Mouse (Mus musculus) MEL (cell line): ENCODE results near the gene Mis18a. TPM values are rescaled to one million over a fixed set of nuclear protein-coding genes. Genes with fewer than 3 reads are reported as not detected.

Experiments used
- DNase-seq: peaks from one replicate; pipeline ENCODE4 v3.0.0; 2011; ENCODE audit warnings: low read depth, low spot score
- H3K27ac ChIP-seq: 2 replicates; pipeline ENCODE4 v1.5.1; 2012; ENCODE audit warnings: low read depth, mild to moderate bottlenecking, control low read depth, low read length, moderate library complexity; ENCODE audit not compliant: control insufficient read depth
- H3K27me3 ChIP-seq, 2 experiments: fragments of 150-350 bp in 1 of 2; sonication (generic) in 1 of 2; 2 replicates each; pipeline ENCODE4 v1.6.1; 2012; ENCODE audit warnings: low read length in 2 of 2, mild to moderate bottlenecking in 2 of 2, improper control_type of control experiment in 1 of 2, moderate library complexity in 1 of 2; ENCODE audit not compliant: insufficient read depth in 2 of 2, control insufficient read depth in 1 of 2
- H3K36me3 ChIP-seq, 2 experiments: 2 replicates each; pipeline ENCODE4 v1.6.1; 2012 to 2014; ENCODE audit warnings: low read length in 2 of 2, improper control_type of control experiment in 1 of 2, inconsistent platforms in 1 of 2, mild to moderate bottlenecking in 1 of 2; ENCODE audit not compliant: insufficient read depth in 2 of 2, control insufficient read depth in 1 of 2
- H3K4me1 ChIP-seq, 2 experiments: fragments of 150-350 bp in 1 of 2; sonication (generic) in 1 of 2; 2 replicates each; pipeline ENCODE4 v1.6.1; 2012; ENCODE audit warnings: low read length in 2 of 2, improper control_type of control experiment in 1 of 2, mild to moderate bottlenecking in 1 of 2; ENCODE audit not compliant: insufficient read depth in 2 of 2, control insufficient read depth in 1 of 2
- H3K4me3 ChIP-seq, 2 experiments: fragments of 150-350 bp in 1 of 2; sonication (generic) in 1 of 2; 2 replicates each; pipeline ENCODE4 v1.5.1; 2012; ENCODE audit warnings: low read depth in 2 of 2, low read length in 2 of 2, mild to moderate bottlenecking in 2 of 2, moderate library complexity in 2 of 2, control low read depth in 1 of 2, improper control_type of control experiment in 1 of 2; ENCODE audit not compliant: control insufficient read depth in 1 of 2, insufficient read depth in 1 of 2
- H3K79me2 ChIP-seq: 2 replicates; pipeline ENCODE4 v1.6.1; 2012; ENCODE audit warnings: mild to moderate bottlenecking, low read length, moderate library complexity; ENCODE audit not compliant: control insufficient read depth, poor library complexity, insufficient read depth
- H3K9ac ChIP-seq: 2 replicates; pipeline ENCODE4 v1.6.1; 2012; ENCODE audit warnings: low read depth, mild to moderate bottlenecking, control low read depth, low read length, moderate library complexity; ENCODE audit not compliant: control insufficient read depth, poor library complexity, severe bottlenecking
- H3K9me3 ChIP-seq: fragments of 150-350 bp; sonication (generic); replicated peaks from 2 replicates; pipeline ENCODE4 v1.6.1; 2012; ENCODE audit warnings: mild to moderate bottlenecking, low read length, improper control_type of control experiment, moderate library complexity; ENCODE audit not compliant: insufficient read depth
- BHLHE40 ChIP-seq: IDR thresholded peaks from 2 replicates; pipeline ENCODE4 v1.6.1; 2012; ENCODE audit warnings: low read depth, mild to moderate bottlenecking, inconsistent platforms, low read length, improper control_type of control experiment, borderline replicate concordance
- CHD2 ChIP-seq: IDR thresholded peaks from 2 replicates; pipeline ENCODE4 v1.6.1; 2011; ENCODE audit warnings: low read length, improper control_type of control experiment
- E2F4 ChIP-seq: IDR thresholded peaks from 2 replicates; pipeline ENCODE4 v1.6.1; 2011; ENCODE audit warnings: low read depth, low read length, improper control_type of control experiment, borderline replicate concordance
- EP300 ChIP-seq, 2 experiments: IDR thresholded peaks; 2 replicates each; pipeline ENCODE4 v1.6.1; 2011; ENCODE audit warnings: improper control_type of control experiment in 2 of 2, low read length in 2 of 2, low read depth in 1 of 2, mild to moderate bottlenecking in 1 of 2
- JUND ChIP-seq: IDR thresholded peaks from 2 replicates; pipeline ENCODE4 v1.6.1; 2011; ENCODE audit warnings: low read depth, mild to moderate bottlenecking, improper control_type of control experiment, low read length
- KAT2A ChIP-seq: conservative IDR thresholded peaks from 2 replicates; pipeline ENCODE4 v1.6.1; 2012; ENCODE audit warnings: low read depth, low read length, improper control_type of control experiment, inconsistent platforms
- MAFK ChIP-seq: IDR thresholded peaks from 2 replicates; pipeline ENCODE4 v1.6.1; 2011; ENCODE audit warnings: low read depth, mild to moderate bottlenecking, low read length, improper control_type of control experiment, borderline replicate concordance
- MEF2A ChIP-seq: IDR thresholded peaks from 2 replicates; pipeline ENCODE4 v1.6.1; 2014; ENCODE audit warnings: low read depth, mild to moderate bottlenecking, inconsistent platforms, low read length, improper control_type of control experiment; ENCODE audit not compliant: poor library complexity, insufficient replicate concordance, severe bottlenecking; ENCODE audit errors: extremely low read depth
- MYB ChIP-seq: IDR thresholded peaks from 2 replicates; pipeline ENCODE4 v1.6.1; 2011; ENCODE audit warnings: mild to moderate bottlenecking, low read depth, low read length, improper control_type of control experiment
- RAD21 ChIP-seq: IDR thresholded peaks from 2 replicates; pipeline ENCODE4 v1.6.1; 2011; ENCODE audit warnings: mild to moderate bottlenecking, low read depth, low read length, improper control_type of control experiment
- RCOR1 ChIP-seq: IDR thresholded peaks from 2 replicates; pipeline ENCODE4 v1.6.1; 2012; ENCODE audit warnings: low read depth, mild to moderate bottlenecking, inconsistent platforms, low read length, improper control_type of control experiment
- SIN3A ChIP-seq: IDR thresholded peaks from 2 replicates; pipeline ENCODE4 v1.6.1; 2012; ENCODE audit warnings: low read length, improper control_type of control experiment, inconsistent platforms
- ZC3H11A ChIP-seq: IDR thresholded peaks from 2 replicates; pipeline ENCODE4 v1.6.1; 2012; ENCODE audit warnings: low read depth, mild to moderate bottlenecking, inconsistent platforms, low read length, improper control_type of control experiment
- ZNF384 ChIP-seq: IDR thresholded peaks from 2 replicates; pipeline ENCODE4 v1.6.1; 2012; ENCODE audit warnings: low read depth, mild to moderate bottlenecking, inconsistent platforms, low read length, improper control_type of control experiment
- polyA plus RNA-seq, 2 experiments: library from polyadenylated mRNA; stranded (reverse) in 1 of 2; unstranded in 1 of 2; fragments of >175 nt in 1 of 2; fragments of >200 nt in 1 of 2; gene quantifications; 2 replicates each; pipeline versions ENCODE4 v1.2.1 to v1.2.4; 2012; ENCODE audit warnings: low replicate concordance in 2 of 2, low read depth in 1 of 2; ENCODE audit not compliant: insufficient read length in 2 of 2, insufficient read depth in 1 of 2, missing spikeins in 1 of 2
- total RNA-seq: library from RNA; depleted of rRNA; stranded (reverse); fragments of 300-350 nt; gene quantifications from 2 replicates; pipeline ENCODE4 v1.2.3, GENCODE M21; 2012

Gene Mis18a
- total and polyA plus RNA-seq, 3 experiments, result 43.8 to 48.3 TPM; not detected in 1

- no peaks in the 10 kb centered on the region for H3K79me2 ChIP-seq
- no peaks in the 10 kb centered on the region for H3K36me3 ChIP-seq
- no peak for TF ChIP-seq ZNF384
- TF ChIP-seq KAT2A, result no peak
- peaks cover 0 to 3% of the 10 kb centered on the region in 2 experiments; a peak in 1 of 4 replicates for H3K4me1 ChIP-seq
- no peak for DNase-seq
- no peak overlapping the region for H3K27ac ChIP-seq
- no peak overlapping the region for H3K4me3 ChIP-seq
- no peaks in the 10 kb centered on the region for H3K27me3 ChIP-seq
- H3K9ac ChIP-seq, result no peak overlapping the region
- no peaks in the 10 kb centered on the region for H3K9me3 ChIP-seq
Observed at GRCm38 (mm10) chr16:90709711-90710289, 17.4 kb downstream of the Mis18a start.

- Histone ChIP-seq H3K27me3 (no peaks in the 10 kb centered on the region), H3K36me3 (no peaks in the 10 kb centered on the region), H3K79me2 (no peaks in the 10 kb centered on the region), H3K4me1 (no peaks in the 10 kb centered on the region), H3K9ac (no peak overlapping the region), H3K9me3 (no peaks in the 10 kb centered on the region), H3K27ac (no peak overlapping the region), H3K4me3 (no peak overlapping the region)
- no peak for DNase-seq
- TF ChIP-seq SIN3A, result no peak
- TF ChIP-seq RCOR1, result no peak
- no peak for TF ChIP-seq CHD2
- TF ChIP-seq ZC3H11A, result no peak
- TF ChIP-seq MAFK, result no peak
- no peak for TF ChIP-seq MYB
- no peak for TF ChIP-seq JUND
- TF ChIP-seq E2F4, result no peak
- TF ChIP-seq RAD21, result no peak
Observed at GRCm38 (mm10) chr16:90706279-90706678, 20.9 kb downstream of the Mis18a start.

GRCm38 (mm10) chr16:90704161-90704825, 22.9 kb downstream of the Mis18a start:
- Histone ChIP-seq H3K4me3 (no peak overlapping the region), H3K79me2 (no peaks in the 10 kb centered on the region), H3K36me3 (no peaks in the 10 kb centered on the region), H3K27ac (no peak overlapping the region), H3K9me3 (no peaks in the 10 kb centered on the region), H3K9ac (no peak overlapping the region), H3K4me1 (no peaks in the 10 kb centered on the region), H3K27me3 (no peaks in the 10 kb centered on the region)
- TF ChIP-seq BHLHE40, result no peak
- TF ChIP-seq MEF2A, result no peak
- no peak for TF ChIP-seq SIN3A
- no peak for TF ChIP-seq CHD2
- TF ChIP-seq EP300 (IDR thresholded peaks at IDR 0.05; ENCODE audit: low read depth in 1 of 2, low read length in 2 of 2), result no peak
- no peak for DNase-seq
